Mouse (Mus musculus) brain, adult 2 months (tissue): ENCODE data around the gene Tsc2.
A peak's percentile ranks its signal among the peaks of the same experiment; 100 is the strongest.
"Not testable (repeated sequence)": the region's sequence is repeated elsewhere in the genome, so short reads cannot be mapped to it uniquely, and the experiment has no call there.

Experiments
- DNase-seq: peaks from one replicate; pipeline ENCODE4 v3.0.0; 2011; ENCODE audit warnings: low read depth, low spot score

Tsc2 gene

GRCm38 (mm10) chr17:24632167-24632812, at the start of gene Tsc2, which contains the start of gene Nthl1:
Tsc2 (minus strand) TSS chr17:24632630.
Nthl1 (plus strand) TSS chr17:24632680.
- peak; percentile 93 for DNase-seq

- no peak for DNase-seq
Measured at GRCm38 (mm10) chr17:24677500-24678080, 45.2 kb upstream of the Tsc2 start.

GRCm38 (mm10) chr17:24676877-24677276, 44.4 kb upstream of the Tsc2 start:
- no peak for DNase-seq

GRCm38 (mm10) chr17:24676187-24676586, 43.8 kb upstream of the Tsc2 start:
- DNase-seq = peak; percentile 83

GRCm38 (mm10) chr17:24674277-24674676, 41.8 kb upstream of the Tsc2 start:
- DNase-seq = peak; percentile 85

- DNase-seq = no peak
Measured at GRCm38 (mm10) chr17:24672141-24672540, 39.7 kb upstream of the Tsc2 start.

- DNase-seq = no peak
Measured at GRCm38 (mm10) chr17:24671346-24671745, 38.9 kb upstream of the Tsc2 start.

GRCm38 (mm10) chr17:24670246-24670844, 37.9 kb upstream of the Tsc2 start:
- no peak for DNase-seq

GRCm38 (mm10) chr17:24669545-24670245, 37.3 kb upstream of the Tsc2 start, which contains the start of gene Zfp598:
Zfp598 (plus strand) TSS chr17:24669687.
- peak; percentile 97 for DNase-seq

- not testable (repeated sequence) for DNase-seq
Measured at GRCm38 (mm10) chr17:24669214-24669544, 36.7 kb upstream of the Tsc2 start.

- peak; percentile 91 for DNase-seq
Measured at GRCm38 (mm10) chr17:24667416-24667815, 35.0 kb upstream of the Tsc2 start.

- not testable (repeated sequence) for DNase-seq
Measured at GRCm38 (mm10) chr17:24667011-24667410, 34.6 kb upstream of the Tsc2 start.

- DNase-seq = no peak
Measured at GRCm38 (mm10) chr17:24658017-24658758, 25.8 kb upstream of the Tsc2 start, which contains the start of gene Npw. Npw (minus strand) TSS chr17:24658457.

GRCm38 (mm10) chr17:24654969-24655368, 22.5 kb upstream of the Tsc2 start:
- DNase-seq = no peak

- DNase-seq = peak; percentile 84
Measured at GRCm38 (mm10) chr17:24653967-24654710, 21.7 kb upstream of the Tsc2 start.

- no peak for DNase-seq
Measured at GRCm38 (mm10) chr17:24651835-24652234, 19.4 kb upstream of the Tsc2 start.

- DNase-seq = no peak
Measured at GRCm38 (mm10) chr17:24650766-24651165, 18.3 kb upstream of the Tsc2 start.

GRCm38 (mm10) chr17:24650070-24650616, 17.7 kb upstream of the Tsc2 start, which contains the start of gene Slc9a3r2:
Slc9a3r2 (minus strand) TSS chr17:24650327.
- DNase-seq = peak; percentile 78

GRCm38 (mm10) chr17:24649581-24650069, 17.2 kb upstream of the Tsc2 start:
- peak; percentile 72 for DNase-seq

GRCm38 (mm10) chr17:24648731-24649377, 16.4 kb upstream of the Tsc2 start:
- peak; percentile 63 for DNase-seq
